Mouse (Mus musculus): ENCODE measurements around the gene Psmb10.

- no peak for TF ChIP-seq TBP (conservative IDR thresholded peaks at IDR 0.05; ENCODE audit: low read depth, low read length)
- no peak for TF ChIP-seq ZC3H11A (IDR thresholded peaks at IDR 0.05; ENCODE audit: low read depth, low read length)
- TF ChIP-seq TCF12 (IDR thresholded peaks at IDR 0.05; ENCODE audit: low read depth, low read length), result no peak
- no peak for TF ChIP-seq NELFE (IDR thresholded peaks at IDR 0.05; ENCODE audit: low read depth, low read length)
- no peak for TF ChIP-seq CHD1 (IDR thresholded peaks at IDR 0.05; ENCODE audit: low read depth, low read length)
- TF ChIP-seq POLR2A (IDR thresholded peaks at IDR 0.05; ENCODE audit: low read depth, low read length), result no peak
- TF ChIP-seq PAX5 (IDR thresholded peaks at IDR 0.05; ENCODE audit: low read length), result no peak
- no peak for TF ChIP-seq USF2 (conservative IDR thresholded peaks at IDR 0.05; ENCODE audit: low read depth, low read length)
These were observed 3.1 kb downstream of the Psmb10 start for GRCm38 (mm10) chr8:105935105-105935504.
